Mouse (Mus musculus): ENCODE results near the gene Nadk.

The Nadk gene

GRCm38 (mm10) chr4:155561661-155562442, at the start of gene Nadk:
TSS of gene Nadk (plus strand) at chr4:155562378.
- DNase-seq: peak; percentile 30

GRCm38 (mm10) chr4:155514810-155515209, 47.4 kb upstream of the Nadk start:
- no peak for DNase-seq

GRCm38 (mm10) chr4:155517948-155518517, 44.1 kb upstream of the Nadk start:
- DNase-seq: no peak

GRCm38 (mm10) chr4:155522327-155522726, 39.9 kb upstream of the Nadk start:
- DNase-seq: no peak

- no peak for DNase-seq
These were observed 36.4 kb upstream of the Nadk start for GRCm38 (mm10) chr4:155525751-155526150.

- DNase-seq: no peak
These were observed 32.9 kb upstream of the Nadk start for GRCm38 (mm10) chr4:155529294-155529693.

- no peak for DNase-seq
These were observed 12.2 kb upstream of the Nadk start for GRCm38 (mm10) chr4:155549993-155550392.

GRCm38 (mm10) chr4:155550446-155550845, 11.7 kb upstream of the Nadk start:
- no peak for DNase-seq

GRCm38 (mm10) chr4:155551073-155551472, 11.1 kb upstream of the Nadk start:
- no peak for DNase-seq

- peak; percentile 46 for DNase-seq
These were observed 9.2 kb upstream of the Nadk start for GRCm38 (mm10) chr4:155552917-155553532.

- no peak for DNase-seq
These were observed 7.3 kb upstream of the Nadk start for GRCm38 (mm10) chr4:155554880-155555279.

- no peak for DNase-seq
These were observed 6.7 kb upstream of the Nadk start for GRCm38 (mm10) chr4:155555464-155555863.

- no peak for DNase-seq
These were observed 2.7 kb upstream of the Nadk start for GRCm38 (mm10) chr4:155559454-155559853.

GRCm38 (mm10) chr4:155560932-155561331, 1.2 kb upstream of the Nadk start:
- DNase-seq: no peak

GRCm38 (mm10) chr4:155562725-155563399, 684 bp downstream of the Nadk start:
- peak; percentile 66 for DNase-seq

- peak; percentile 93 for DNase-seq
These were observed 1.4 kb downstream of the Nadk start for GRCm38 (mm10) chr4:155563400-155564231.

- DNase-seq: no peak
These were observed 2.3 kb downstream of the Nadk start for GRCm38 (mm10) chr4:155564315-155565069.

- DNase-seq: no peak
These were observed 4.4 kb downstream of the Nadk start for GRCm38 (mm10) chr4:155566555-155566954.

GRCm38 (mm10) chr4:155568170-155568569, 6.0 kb downstream of the Nadk start:
- DNase-seq: peak; percentile 45

GRCm38 (mm10) chr4:155568632-155569370, 6.6 kb downstream of the Nadk start:
- DNase-seq: no peak

GRCm38 (mm10) chr4:155569818-155570217, 7.6 kb downstream of the Nadk start:
- DNase-seq: no peak

Data from cerebellum, adult 8-10 months (tissue).